ENCODE assay signal across 22 mouse cellular contexts in genomic region chr8:36308056-36308455, GRCm38 (mm10).
DNase-seq lines count a peak whose midpoint lies in the region; ATAC-seq and TF ChIP-seq lines count a peak whose summit lies in the region.
"Had no signal": no experiment of that assay in that cellular context is flagged by ENCODE, and none has a peak within 500 bp of the region (broad histone marks: within the 10 kb centered on the region; RNA-seq: fewer than 3 reads in every experiment).

No protein-coding gene starts in this region.

- TF ChIP-seq CTCF in liver, postnatal 0 days (IDR thresholded peaks at IDR 0.05; ENCODE audit: low read depth), result no peak

- no peak for TF ChIP-seq EP300 in liver, postnatal 0 days (IDR thresholded peaks at IDR 0.05; ENCODE audit: low read depth)

- no peaks in the 10 kb centered on the region for H3K4me1 ChIP-seq in kidney, embryonic 14.5 days (ENCODE audit: control insufficient read depth, insufficient read depth, low read length)
- H3K4me1 ChIP-seq in kidney, embryonic 15.5 days, result no peaks in the 10 kb centered on the region
- H3K4me1 ChIP-seq in kidney, embryonic 16.5 days (ENCODE audit: insufficient read depth, low read length), result peaks cover 2% of the 10 kb centered on the region; the same call in 1 of the 2 replicates
- no peaks in the 10 kb centered on the region for H3K4me1 ChIP-seq in liver, postnatal 0 days (ENCODE audit: insufficient read depth)
- H3K4me1 ChIP-seq in liver, embryonic 12.5 days, result no peaks in the 10 kb centered on the region
- H3K4me1 ChIP-seq: embryonic facial prominence, embryonic 12.5 days; embryonic facial prominence, embryonic 15.5 days; hindbrain, embryonic 12.5 days; hindbrain, embryonic 15.5 days had no signal

- no peak overlapping the region for H3K27ac ChIP-seq in kidney, embryonic 14.5 days (ENCODE audit: low read depth, low read length)
- H3K27ac ChIP-seq in kidney, embryonic 15.5 days, result no peak overlapping the region
- no peak overlapping the region for H3K27ac ChIP-seq in kidney, embryonic 16.5 days (ENCODE audit: low read length)
- no peak overlapping the region for H3K27ac ChIP-seq in liver, postnatal 0 days (ENCODE audit: low read depth)
- H3K27ac ChIP-seq in liver, embryonic 12.5 days, result no peak overlapping the region
- H3K27ac ChIP-seq: embryonic facial prominence, embryonic 12.5 days; embryonic facial prominence, embryonic 15.5 days; forebrain, embryonic 15.5 days; hindbrain, embryonic 12.5 days; hindbrain, embryonic 15.5 days had no signal

- no peaks in the 10 kb centered on the region for H3K36me3 ChIP-seq in kidney, embryonic 14.5 days (ENCODE audit: control insufficient read depth, insufficient read depth, low read length)
- no peaks in the 10 kb centered on the region for H3K36me3 ChIP-seq in kidney, embryonic 15.5 days
- no peaks in the 10 kb centered on the region for H3K36me3 ChIP-seq in kidney, embryonic 16.5 days (ENCODE audit: insufficient read depth, low read length)
- no peaks in the 10 kb centered on the region for H3K36me3 ChIP-seq in liver, postnatal 0 days (replicated peaks; ENCODE audit: insufficient read depth, low read length)
- H3K36me3 ChIP-seq in liver, embryonic 12.5 days, result no peaks in the 10 kb centered on the region
- H3K36me3 ChIP-seq: embryonic facial prominence, embryonic 12.5 days; embryonic facial prominence, embryonic 15.5 days; forebrain, embryonic 15.5 days; G1E; hindbrain, embryonic 12.5 days; hindbrain, embryonic 15.5 days had no signal

- no peaks in the 10 kb centered on the region for H3K9me3 ChIP-seq in kidney, embryonic 14.5 days (ENCODE audit: control insufficient read depth, low read length)
- H3K9me3 ChIP-seq in kidney, embryonic 15.5 days (replicated peaks), result no peaks in the 10 kb centered on the region
- no peaks in the 10 kb centered on the region for H3K9me3 ChIP-seq in kidney, embryonic 16.5 days (ENCODE audit: low read length)
- H3K9me3 ChIP-seq in liver, postnatal 0 days (ENCODE audit: low read length), result no peaks in the 10 kb centered on the region
- no peaks in the 10 kb centered on the region for H3K9me3 ChIP-seq in liver, embryonic 12.5 days (replicated peaks)
- H3K9me3 ChIP-seq: embryonic facial prominence, embryonic 12.5 days; embryonic facial prominence, embryonic 15.5 days; forebrain, embryonic 15.5 days; G1E; hindbrain, embryonic 12.5 days; hindbrain, embryonic 15.5 days had no signal

- H3K4me3 ChIP-seq in kidney, embryonic 14.5 days (ENCODE audit: low read length), result no peak overlapping the region
- no peak overlapping the region for H3K4me3 ChIP-seq in kidney, embryonic 15.5 days (replicated peaks)
- no peak overlapping the region for H3K4me3 ChIP-seq in kidney, embryonic 16.5 days (ENCODE audit: low read length)
- H3K4me3 ChIP-seq in liver, postnatal 0 days (ENCODE audit: low read depth, low read length), result no peak overlapping the region
- no peak overlapping the region for H3K4me3 ChIP-seq in liver, embryonic 12.5 days
- H3K4me3 ChIP-seq: embryonic facial prominence, embryonic 12.5 days; embryonic facial prominence, embryonic 15.5 days; forebrain, embryonic 15.5 days; hindbrain, embryonic 12.5 days; hindbrain, embryonic 15.5 days had no signal

- H3K27me3 ChIP-seq in kidney, embryonic 14.5 days (ENCODE audit: control insufficient read depth, insufficient read depth, low read length), result no peaks in the 10 kb centered on the region
- H3K27me3 ChIP-seq in kidney, embryonic 15.5 days, result no peaks in the 10 kb centered on the region
- no peaks in the 10 kb centered on the region for H3K27me3 ChIP-seq in kidney, embryonic 16.5 days (ENCODE audit: insufficient read depth, low read length)
- no peaks in the 10 kb centered on the region for H3K27me3 ChIP-seq in liver, postnatal 0 days (ENCODE audit: insufficient read depth, low read length)
- H3K27me3 ChIP-seq in liver, embryonic 12.5 days (replicated peaks), result no peaks in the 10 kb centered on the region
- H3K27me3 ChIP-seq: CH12.LX; embryonic facial prominence, embryonic 12.5 days; embryonic facial prominence, embryonic 15.5 days; forebrain, embryonic 15.5 days; hindbrain, embryonic 12.5 days; hindbrain, embryonic 15.5 days had no signal

- H3K9ac ChIP-seq in kidney, embryonic 14.5 days (ENCODE audit: low read depth, low read length), result no peak overlapping the region
- H3K9ac ChIP-seq in kidney, embryonic 15.5 days, result no peak overlapping the region
- H3K9ac ChIP-seq in kidney, embryonic 16.5 days (replicated peaks; ENCODE audit: low read length), result no peak overlapping the region
- H3K9ac ChIP-seq in liver, postnatal 0 days (replicated peaks), result no peak overlapping the region
- H3K9ac ChIP-seq in liver, embryonic 12.5 days, result no peak overlapping the region
- H3K9ac ChIP-seq: embryonic facial prominence, embryonic 12.5 days; embryonic facial prominence, embryonic 15.5 days; forebrain, embryonic 15.5 days; hindbrain, embryonic 12.5 days; hindbrain, embryonic 15.5 days had no signal

- DNase-seq in kidney, adult 11 months, result peak; percentile 23
- DNase-seq in liver, postnatal 0 days, result peak; percentile 14
- DNase-seq: adrenal gland, adult 2 months; adrenal gland, postnatal 14 days; B cell, adult 2 months; cerebellum, adult 11 months; cerebellum, adult 2 months; cerebellum, adult 9-11 months; cerebellum, postnatal 25 days; gastrocnemius, postnatal 25 days had no signal

- ATAC-seq in kidney, embryonic 14.5 days (ENCODE audit: low FRiP score, low TSS enrichment), result no peak
- ATAC-seq in kidney, embryonic 15.5 days (replicated peaks; ENCODE audit: low FRiP score), result 0 out of 2 replicates have a peak, but pooled peaks have one; percentile 54
- ATAC-seq in kidney, embryonic 16.5 days (ENCODE audit: low FRiP score, low TSS enrichment), result no peak
- no peak for ATAC-seq in liver, postnatal 0 days
- ATAC-seq in liver, embryonic 12.5 days, result no peak
- ATAC-seq: forebrain, embryonic 15.5 days had no signal

- no peak overlapping the region for H3K4me2 ChIP-seq in kidney, embryonic 14.5 days (replicated peaks; ENCODE audit: low read depth, low read length)
- H3K4me2 ChIP-seq in kidney, embryonic 15.5 days, result no peak overlapping the region
- H3K4me2 ChIP-seq in kidney, embryonic 16.5 days (replicated peaks; ENCODE audit: low read depth, low read length), result no peak overlapping the region
- no peak overlapping the region for H3K4me2 ChIP-seq in liver, postnatal 0 days (ENCODE audit: low read depth, low read length)
- H3K4me2 ChIP-seq in liver, embryonic 12.5 days, result no peak overlapping the region
- H3K4me2 ChIP-seq: embryonic facial prominence, embryonic 12.5 days; embryonic facial prominence, embryonic 15.5 days; forebrain, embryonic 15.5 days; heart, embryonic 11.5 days; hindbrain, embryonic 12.5 days; hindbrain, embryonic 15.5 days had no signal

- WGBS in kidney, embryonic 14.5 days, result 72% methylated on average over 2 of the region's 2 CpGs
- WGBS in kidney, embryonic 15.5 days, result 80% methylated on average over 2 of the region's 2 CpGs
- 78% methylated on average over 2 of the region's 2 CpGs for WGBS in kidney, embryonic 16.5 days
- WGBS in liver, postnatal 0 days (ENCODE audit: insufficient replicate concordance), result 62% methylated on average over 2 of the region's 2 CpGs
- WGBS in liver, embryonic 12.5 days (ENCODE audit: insufficient replicate concordance), result 64% methylated on average over 2 of the region's 2 CpGs
